Mouse (Mus musculus): ENCODE measurements around the gene Arhgap19. TPM values are rescaled to one million over a fixed set of nuclear protein-coding genes. Genes with fewer than 3 reads are reported as not detected.
A peak's percentile ranks its signal among the peaks of the same experiment; 100 is the strongest.

The Arhgap19 gene
- polyA plus RNA-seq, 1 experiment from 2014 or later, result 12.9 TPM

DNA sequence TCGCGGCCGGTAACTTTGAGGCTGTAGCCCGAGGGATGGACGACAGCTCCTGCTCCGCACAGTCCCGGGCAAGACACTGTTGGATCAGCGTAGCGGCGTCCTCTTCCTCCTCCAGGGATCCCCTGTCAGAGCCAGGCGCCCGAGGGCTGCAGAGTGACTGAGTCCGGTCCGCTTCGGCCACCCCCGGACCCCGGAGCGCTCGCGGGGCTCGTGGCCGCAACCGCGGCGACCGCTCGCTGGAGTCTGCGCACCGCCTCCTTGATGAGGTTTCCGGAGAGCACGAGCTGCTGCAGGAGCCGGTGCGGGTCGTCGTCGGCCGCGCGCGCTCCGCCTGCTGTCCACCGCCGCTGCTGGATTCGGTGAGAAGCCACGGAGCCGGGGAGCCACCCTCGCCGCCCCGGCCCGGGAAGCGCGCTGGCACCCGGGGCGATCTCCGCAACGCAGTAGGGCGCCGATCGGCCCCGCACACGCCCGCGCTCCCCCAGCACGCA, 45.3 kb upstream of the Arhgap19 start:
- Histone ChIP-seq H3K4me1 (ENCODE audit: insufficient read depth) (peaks cover 14% of the 10 kb centered on the region), H3K9me3 (ENCODE audit: low read length) (no peaks in the 10 kb centered on the region), H3K27me3 (ENCODE audit: insufficient read depth, low read length) (no peaks in the 10 kb centered on the region), H3K36me3 (replicated peaks; ENCODE audit: insufficient read depth, low read length) (no peaks in the 10 kb centered on the region), H3K9ac (replicated peaks) (peak overlapping the region; percentile 83), H3K4me3 (ENCODE audit: low read depth, low read length) (peak overlapping the region; percentile 92), H3K4me2 (ENCODE audit: low read depth, low read length) (peak overlapping the region; percentile 85), H3K27ac (ENCODE audit: low read depth) (peak overlapping the region; percentile 96)
- DNase-seq (peak; percentile 68), ATAC-seq (peak; percentile 21)
- TF ChIP-seq EP300 (IDR thresholded peaks at IDR 0.05; ENCODE audit: low read depth) (no peak), CTCF (IDR thresholded peaks at IDR 0.05; ENCODE audit: low read depth) (0 out of 2 replicates have a peak, but pooled peaks have one; percentile 6)
- WGBS (ENCODE audit: insufficient replicate concordance), result under 1% methylated on average over 32 of the region's 64 CpGs

DNA sequence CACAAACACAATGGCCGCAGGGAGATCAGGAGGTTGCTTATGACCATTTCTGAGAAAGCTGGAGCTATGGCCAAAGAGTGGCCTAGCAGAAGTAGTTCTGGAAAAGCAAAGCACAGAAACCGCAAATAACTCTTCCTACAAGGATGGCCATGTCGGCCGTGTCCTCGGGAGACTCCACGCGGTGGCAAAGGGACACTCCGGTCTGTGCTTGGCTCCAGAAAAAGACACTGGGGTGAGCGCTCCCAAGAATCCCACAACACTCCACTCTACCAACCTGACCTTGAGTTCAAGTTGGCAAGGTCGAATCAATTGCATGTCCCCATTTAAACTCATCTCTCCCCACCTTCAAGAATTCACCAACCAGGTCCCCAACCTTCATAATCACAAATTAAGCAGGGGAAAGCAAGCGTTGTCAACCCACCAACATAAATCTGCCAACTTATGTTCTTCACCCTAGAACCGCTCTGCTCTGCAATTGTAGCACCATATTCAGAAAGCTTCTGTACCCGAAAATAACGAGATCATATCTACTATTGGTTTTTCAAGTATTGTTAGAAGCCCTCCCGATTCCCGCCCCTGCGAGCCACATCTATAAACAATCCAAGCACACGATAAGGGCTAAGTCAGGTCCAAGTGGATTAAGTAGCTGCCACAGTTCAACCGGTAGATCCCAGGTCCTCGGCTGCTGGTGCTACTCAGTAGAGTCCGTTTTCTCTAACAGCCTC, 44.7 kb upstream of the Arhgap19 start:
- H3K4me2 ChIP-seq (ENCODE audit: low read depth, low read length), result peak overlapping the region; percentile 85
- no peak for ATAC-seq
- no peaks in the 10 kb centered on the region for H3K9me3 ChIP-seq (ENCODE audit: low read length)
- no peak for TF ChIP-seq EP300 (IDR thresholded peaks at IDR 0.05; ENCODE audit: low read depth)
- TF ChIP-seq CTCF (IDR thresholded peaks at IDR 0.05; ENCODE audit: low read depth), result peak; percentile 42
- H3K27ac ChIP-seq (ENCODE audit: low read depth), result peak overlapping the region; percentile 96; the same call in 1 of the 2 replicates
- H3K36me3 ChIP-seq (replicated peaks; ENCODE audit: insufficient read depth, low read length), result no peaks in the 10 kb centered on the region
- 9% methylated on average over 21 of the region's 21 CpGs for WGBS (ENCODE audit: insufficient replicate concordance)
- H3K27me3 ChIP-seq (ENCODE audit: insufficient read depth, low read length), result no peaks in the 10 kb centered on the region
- H3K4me1 ChIP-seq (ENCODE audit: insufficient read depth), result peaks cover 14% of the 10 kb centered on the region
- peak; percentile 34 for DNase-seq
- peak overlapping the region; percentile 92 for H3K4me3 ChIP-seq (ENCODE audit: low read depth, low read length)
- H3K9ac ChIP-seq (replicated peaks), result peak overlapping the region; percentile 83

DNA sequence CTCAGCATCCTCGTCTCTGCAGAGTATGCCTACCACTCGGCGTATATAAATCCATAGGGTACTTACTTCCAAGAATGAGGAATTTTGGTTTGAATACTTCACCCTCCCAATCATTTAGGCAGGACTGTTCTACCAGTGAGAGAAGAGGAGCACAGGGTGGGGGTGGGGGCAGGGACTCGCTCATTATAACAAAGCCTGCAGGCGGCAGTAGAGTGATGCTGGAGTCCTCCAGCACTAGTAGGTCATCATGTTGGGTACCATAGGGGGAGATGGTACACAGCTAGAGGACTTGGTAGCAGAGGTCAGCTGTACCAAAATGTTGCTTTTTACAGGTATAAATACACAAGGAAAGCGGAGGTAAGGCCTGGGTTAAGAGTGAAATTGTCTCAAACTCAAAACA, 42.5 kb upstream of the Arhgap19 start:
- H3K27ac ChIP-seq (ENCODE audit: low read depth), result no peak overlapping the region
- ATAC-seq (no peak), DNase-seq (peak; percentile 28)
- TF ChIP-seq EP300 (IDR thresholded peaks at IDR 0.05; ENCODE audit: low read depth) (no peak), CTCF (IDR thresholded peaks at IDR 0.05; ENCODE audit: low read depth) (peak; percentile 59)
- no peaks in the 10 kb centered on the region for H3K36me3 ChIP-seq (replicated peaks; ENCODE audit: insufficient read depth, low read length)
- no peaks in the 10 kb centered on the region for H3K9me3 ChIP-seq (ENCODE audit: low read length)
- H3K4me3 ChIP-seq (ENCODE audit: low read depth, low read length), result no peak overlapping the region
- H3K4me1 ChIP-seq (ENCODE audit: insufficient read depth), result peaks cover 17% of the 10 kb centered on the region
- no peak overlapping the region for H3K9ac ChIP-seq (replicated peaks)
- 71% methylated on average over 6 of the region's 6 CpGs for WGBS (ENCODE audit: insufficient replicate concordance)
- no peak overlapping the region for H3K4me2 ChIP-seq (ENCODE audit: low read depth, low read length)
- no peaks in the 10 kb centered on the region for H3K27me3 ChIP-seq (ENCODE audit: insufficient read depth, low read length)

DNA sequence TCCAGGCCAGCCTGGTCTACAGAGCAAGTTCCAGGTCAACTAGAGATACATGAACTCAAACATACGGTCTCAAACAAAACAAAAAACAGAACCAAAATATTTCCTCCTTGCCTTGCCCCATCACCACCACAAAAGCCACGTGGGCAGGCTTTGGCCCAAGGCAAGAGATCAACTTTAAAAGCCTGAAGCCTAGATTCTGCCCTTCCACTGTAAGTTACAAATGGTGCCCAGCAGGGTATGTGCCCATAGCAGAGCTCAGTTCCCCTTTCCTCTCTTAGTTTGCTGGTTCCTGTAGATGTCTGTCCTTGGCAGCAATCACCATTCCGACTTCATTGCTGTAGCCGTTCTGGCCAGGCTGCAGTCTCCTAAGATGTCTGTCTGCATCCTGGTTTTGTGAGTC, 40.9 kb upstream of the Arhgap19 start:
- DNase-seq (peak; percentile 29), ATAC-seq (no peak)
- no peak overlapping the region for H3K4me2 ChIP-seq (ENCODE audit: low read depth, low read length)
- H3K4me3 ChIP-seq (ENCODE audit: low read depth, low read length), result no peak overlapping the region
- TF ChIP-seq EP300 (IDR thresholded peaks at IDR 0.05; ENCODE audit: low read depth) (no peak), CTCF (IDR thresholded peaks at IDR 0.05; ENCODE audit: low read depth) (no peak)
- peaks cover 31% of the 10 kb centered on the region for H3K4me1 ChIP-seq (ENCODE audit: insufficient read depth)
- no peaks in the 10 kb centered on the region for H3K36me3 ChIP-seq (replicated peaks; ENCODE audit: insufficient read depth, low read length)
- H3K27ac ChIP-seq (ENCODE audit: low read depth), result no peak overlapping the region
- H3K9ac ChIP-seq (replicated peaks), result no peak overlapping the region
- WGBS (ENCODE audit: insufficient replicate concordance), result 59% methylated on average over 4 of the region's 4 CpGs
- no peaks in the 10 kb centered on the region for H3K9me3 ChIP-seq (ENCODE audit: low read length)
- H3K27me3 ChIP-seq (ENCODE audit: insufficient read depth, low read length), result no peaks in the 10 kb centered on the region

DNA sequence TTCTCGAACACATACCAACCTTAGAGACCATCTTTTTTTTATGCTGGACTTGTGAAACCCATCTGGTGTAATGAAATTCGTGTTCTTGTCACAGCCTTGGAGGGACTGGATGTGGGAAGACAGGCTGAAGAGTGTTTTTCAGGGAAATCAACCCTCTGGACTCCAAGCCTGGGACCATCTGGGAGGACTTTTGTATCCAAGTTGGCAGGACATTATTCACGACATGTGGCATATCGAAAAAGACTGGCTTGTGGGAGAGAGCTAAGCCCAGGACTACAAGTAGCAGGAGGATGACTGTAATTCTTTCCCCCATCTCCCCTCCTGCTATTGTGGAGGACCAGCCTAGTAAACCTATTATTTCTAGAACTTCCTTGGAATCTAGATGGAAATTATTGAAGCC, 40.3 kb upstream of the Arhgap19 start:
- H3K27me3 ChIP-seq (ENCODE audit: insufficient read depth, low read length), result no peaks in the 10 kb centered on the region
- no peak for TF ChIP-seq EP300 (IDR thresholded peaks at IDR 0.05; ENCODE audit: low read depth)
- TF ChIP-seq CTCF (IDR thresholded peaks at IDR 0.05; ENCODE audit: low read depth), result no peak
- no peaks in the 10 kb centered on the region for H3K36me3 ChIP-seq (replicated peaks; ENCODE audit: insufficient read depth, low read length)
- peaks cover 37% of the 10 kb centered on the region for H3K4me1 ChIP-seq (ENCODE audit: insufficient read depth)
- DNase-seq, result no peak
- no peak overlapping the region for H3K27ac ChIP-seq (ENCODE audit: low read depth)
- no peak overlapping the region for H3K4me3 ChIP-seq (ENCODE audit: low read depth, low read length)
- WGBS (ENCODE audit: insufficient replicate concordance), result 83% methylated on average over 4 of the region's 4 CpGs
- no peak overlapping the region for H3K9ac ChIP-seq (replicated peaks)
- H3K9me3 ChIP-seq (ENCODE audit: low read length), result no peaks in the 10 kb centered on the region
- no peak for ATAC-seq
- H3K4me2 ChIP-seq (ENCODE audit: low read depth, low read length), result no peak overlapping the region

DNA sequence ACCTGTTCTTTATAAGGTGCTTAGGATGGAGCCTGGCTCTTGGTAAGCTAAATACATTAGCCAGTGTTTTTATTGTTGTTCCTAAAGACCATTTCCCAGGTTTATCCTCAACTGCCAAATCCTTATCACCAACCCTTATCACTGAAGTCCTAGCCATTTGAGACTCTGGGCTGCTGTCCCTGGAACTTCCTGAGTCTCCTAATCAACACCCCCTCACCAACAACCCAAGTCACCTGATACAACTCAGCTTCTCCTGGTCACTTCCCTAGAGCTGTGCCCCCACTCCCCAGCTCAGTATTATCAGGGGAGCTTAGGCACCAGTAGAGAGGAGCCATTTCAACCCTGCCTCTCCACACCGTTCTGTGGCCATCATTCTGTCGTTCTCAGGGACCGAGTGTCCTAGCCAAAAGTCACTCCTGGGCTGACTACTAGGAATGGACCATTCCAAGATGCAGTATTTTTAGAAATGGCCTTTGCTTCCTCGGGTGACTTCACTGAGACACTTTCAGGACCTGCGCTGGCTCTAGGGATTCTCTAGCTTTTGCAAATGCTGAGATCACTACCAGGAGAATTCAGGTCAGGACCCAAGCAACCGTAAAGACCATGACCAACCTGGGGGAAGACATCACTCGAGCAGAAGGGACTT, 39.4 kb upstream of the Arhgap19 start:
- Histone ChIP-seq H3K4me2 (ENCODE audit: low read depth, low read length) (no peak overlapping the region), H3K4me3 (ENCODE audit: low read depth, low read length) (no peak overlapping the region), H3K4me1 (ENCODE audit: insufficient read depth) (peaks cover 42% of the 10 kb centered on the region), H3K27me3 (ENCODE audit: insufficient read depth, low read length) (no peaks in the 10 kb centered on the region), H3K9ac (replicated peaks) (no peak overlapping the region), H3K9me3 (ENCODE audit: low read length) (no peaks in the 10 kb centered on the region), H3K27ac (ENCODE audit: low read depth) (no peak overlapping the region), H3K36me3 (replicated peaks; ENCODE audit: insufficient read depth, low read length) (no peaks in the 10 kb centered on the region)
- WGBS (ENCODE audit: insufficient replicate concordance), result 61% methylated on average over 7 of the region's 7 CpGs
- ATAC-seq, result no peak
- no peak for DNase-seq
- TF ChIP-seq EP300 (IDR thresholded peaks at IDR 0.05; ENCODE audit: low read depth) (no peak), CTCF (IDR thresholded peaks at IDR 0.05; ENCODE audit: low read depth) (no peak)
